Mouse (Mus musculus): Measurements from ENCODE around the gene Txndc8. TPM values are rescaled to one million over a fixed set of nuclear protein-coding genes. Genes with fewer than 3 reads are reported as not detected.

Gene Txndc8
- polyA plus RNA-seq, 1 experiment: not detected

DNA sequence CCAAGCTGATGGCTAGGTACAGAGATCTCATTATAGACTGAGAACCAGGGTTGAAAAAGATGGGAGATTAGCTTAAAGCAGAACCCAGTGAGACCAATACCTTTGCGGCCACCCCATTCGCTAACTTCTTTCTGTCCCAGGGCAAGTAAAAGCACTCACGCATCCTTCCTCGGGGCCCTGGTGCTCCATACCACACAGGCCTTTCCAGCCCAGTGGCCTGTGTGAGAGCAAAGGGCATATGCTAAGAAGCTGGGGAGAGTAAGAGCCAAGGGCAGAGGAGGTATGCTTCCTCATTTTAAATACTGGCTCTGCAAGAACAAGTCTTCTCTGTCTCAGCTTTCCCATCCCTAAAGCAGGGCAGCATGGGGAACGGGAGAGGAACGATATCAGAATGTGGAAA lies 59.1 kb downstream of the Txndc8 start:
- H3K27me3 ChIP-seq (replicated peaks): no peaks in the 10 kb centered on the region
- no peak for TF ChIP-seq GATA1 (IDR thresholded peaks at IDR 0.05; ENCODE audit: borderline replicate concordance, low read length)
- no peak for TF ChIP-seq FLI1 (IDR thresholded peaks at IDR 0.05; ENCODE audit: low read length)
- H3K4me1 ChIP-seq: peaks cover 44% of the 10 kb centered on the region
- peaks cover 4% of the 10 kb centered on the region; the same call in 1 of the 2 replicates for H3K9me3 ChIP-seq
- no peak overlapping the region for H3K4me3 ChIP-seq (replicated peaks)
- peaks cover 90% of the 10 kb centered on the region for H3K36me3 ChIP-seq (replicated peaks; ENCODE audit: low read length)

GRCm38 (mm10) chr4:57947476-57947875 lies 61.4 kb downstream of the Txndc8 start:
- peaks cover 99% of the 10 kb centered on the region for H3K36me3 ChIP-seq (replicated peaks; ENCODE audit: low read length)
- H3K9me3 ChIP-seq: peaks cover 4% of the 10 kb centered on the region; the same call in 1 of the 2 replicates
- H3K27me3 ChIP-seq (replicated peaks): no peaks in the 10 kb centered on the region
- TF ChIP-seq FLI1 (IDR thresholded peaks at IDR 0.05; ENCODE audit: low read length): no peak
- H3K4me1 ChIP-seq: peaks cover 22% of the 10 kb centered on the region
- H3K4me3 ChIP-seq (replicated peaks): no peak overlapping the region

- Histone ChIP-seq H3K4me1 (peaks cover 20% of the 10 kb centered on the region), H3K4me3 (replicated peaks) (no peak overlapping the region), H3K36me3 (replicated peaks; ENCODE audit: low read length) (peaks cover 99% of the 10 kb centered on the region), H3K27me3 (replicated peaks) (no peaks in the 10 kb centered on the region), H3K9me3 (peaks cover 4% of the 10 kb centered on the region; the same call in 1 of the 2 replicates)
- TF ChIP-seq GATA1 (IDR thresholded peaks at IDR 0.05; ENCODE audit: borderline replicate concordance, low read length) (no peak), FLI1 (IDR thresholded peaks at IDR 0.05; ENCODE audit: low read length) (no peak)
Measured at GRCm38 (mm10) chr4:57947036-57947435, 61.9 kb downstream of the Txndc8 start.

GRCm38 (mm10) chr4:57942892-57943291 lies 66.0 kb downstream of the Txndc8 start:
- no peak for TF ChIP-seq FLI1 (IDR thresholded peaks at IDR 0.05; ENCODE audit: low read length)
- no peak for TF ChIP-seq GATA1 (IDR thresholded peaks at IDR 0.05; ENCODE audit: borderline replicate concordance, low read length)
- Histone ChIP-seq H3K9me3 (no peaks in the 10 kb centered on the region), H3K36me3 (replicated peaks; ENCODE audit: low read length) (peaks cover 59% of the 10 kb centered on the region), H3K4me1 (peaks cover 10% of the 10 kb centered on the region), H3K4me3 (replicated peaks) (no peak overlapping the region), H3K27me3 (replicated peaks) (no peaks in the 10 kb centered on the region)

DNA sequence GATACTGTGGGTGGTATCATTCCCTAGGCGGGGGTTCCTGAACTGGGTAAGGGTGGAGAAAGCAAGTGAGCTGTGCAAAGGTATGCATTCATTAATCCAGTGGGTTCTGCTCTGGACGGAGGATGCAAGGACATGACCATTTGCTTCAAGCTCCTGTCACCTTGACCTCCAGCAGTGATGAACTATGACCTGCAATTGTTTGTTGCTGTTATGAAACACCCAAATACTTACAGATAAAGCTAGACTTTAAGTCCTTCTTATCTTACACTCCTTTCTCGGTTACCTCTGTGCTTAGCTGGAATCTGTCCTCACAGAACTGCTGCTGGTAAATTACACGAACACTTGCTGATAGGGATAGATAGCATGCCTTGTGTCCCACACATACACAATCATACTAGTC lies 68.3 kb downstream of the Txndc8 start:
- no peaks in the 10 kb centered on the region for H3K9me3 ChIP-seq
- H3K27me3 ChIP-seq (replicated peaks): peaks cover 8% of the 10 kb centered on the region
- no peaks in the 10 kb centered on the region for H3K4me1 ChIP-seq
- H3K36me3 ChIP-seq (replicated peaks; ENCODE audit: low read length): peaks cover 36% of the 10 kb centered on the region
- no peak for TF ChIP-seq FLI1 (IDR thresholded peaks at IDR 0.05; ENCODE audit: low read length)
- no peak for TF ChIP-seq GATA1 (IDR thresholded peaks at IDR 0.05; ENCODE audit: borderline replicate concordance, low read length)
- H3K4me3 ChIP-seq (replicated peaks): no peak overlapping the region

GRCm38 (mm10) chr4:57937292-57937691 lies 71.6 kb downstream of the Txndc8 start:
- TF ChIP-seq FLI1 (IDR thresholded peaks at IDR 0.05; ENCODE audit: low read length): no peak
- no peak for TF ChIP-seq GATA1 (IDR thresholded peaks at IDR 0.05; ENCODE audit: borderline replicate concordance, low read length)
- Histone ChIP-seq H3K36me3 (replicated peaks; ENCODE audit: low read length) (peaks cover 4% of the 10 kb centered on the region), H3K4me1 (no peaks in the 10 kb centered on the region), H3K9me3 (peaks cover 9% of the 10 kb centered on the region), H3K27me3 (replicated peaks) (peaks cover 8% of the 10 kb centered on the region), H3K4me3 (replicated peaks) (no peak overlapping the region)

- TF ChIP-seq GATA1 (IDR thresholded peaks at IDR 0.05; ENCODE audit: borderline replicate concordance, low read length) (no peak), FLI1 (IDR thresholded peaks at IDR 0.05; ENCODE audit: low read length) (no peak)
- no peaks in the 10 kb centered on the region for H3K36me3 ChIP-seq (replicated peaks; ENCODE audit: low read length)
Measured at GRCm38 (mm10) chr4:57934181-57934580, 74.7 kb downstream of the Txndc8 start.

More at GRCm38 (mm10) chr4:57934181-57934580, 74.7 kb downstream of the Txndc8 start:
- Histone ChIP-seq H3K9me3 (peaks cover 13% of the 10 kb centered on the region), H3K27me3 (replicated peaks) (peaks cover 10% of the 10 kb centered on the region), H3K4me3 (replicated peaks) (no peak overlapping the region), H3K4me1 (no peaks in the 10 kb centered on the region)

Other genes with a start within 250 kb of the Txndc8 start
- not detected in 2 replicates for gene D630039A03Rik, start 92.8 kb downstream of the Txndc8 start, polyA plus RNA-seq (2012; ENCODE audit: insufficient read depth, low replicate concordance)
- gene Txn1, start 52.7 kb downstream of the Txndc8 start, polyA plus RNA-seq (2012; ENCODE audit: insufficient read depth, low replicate concordance): 8.1 and 23.7 TPM in 2 replicates
- gene Svep1, start 197.7 kb upstream of the Txndc8 start, polyA plus RNA-seq (2012; ENCODE audit: insufficient read depth, low replicate concordance): not detected in 2 replicates

Measured in megakaryocyte, embryonic 14.5 days (primary cell).